Mouse (Mus musculus) kidney, adult 2 months (tissue): ENCODE data around the gene Gpr39. TPM values are rescaled to one million over a fixed set of nuclear protein-coding genes. Genes with fewer than 3 reads are reported as not detected.

Experiments
- DNase-seq: peaks from one replicate; pipeline ENCODE4 v3.0.0; 2021
- H3K27ac ChIP-seq: fragments of 200-500 bp; 2 replicates; pipeline ENCODE4 v1.5.1; 2012; ENCODE audit warnings: low read depth, low read length, control low read depth, inconsistent platforms; ENCODE audit not compliant: insufficient read depth
- H3K27me3 ChIP-seq: fragments of 200-500 bp; replicated peaks from 2 replicates; pipeline ENCODE4 v1.6.1; 2012; ENCODE audit warnings: mild to moderate bottlenecking, moderate library complexity, low read length, inconsistent platforms; ENCODE audit not compliant: control insufficient read depth, insufficient read depth
- H3K36me3 ChIP-seq: fragments of 200-500 bp; 2 replicates; pipeline ENCODE4 v1.6.1; 2012; ENCODE audit warnings: mild to moderate bottlenecking, moderate library complexity, low read length, inconsistent platforms; ENCODE audit not compliant: control insufficient read depth, insufficient read depth
- H3K4me1 ChIP-seq: fragments of 200-500 bp; 2 replicates; pipeline ENCODE4 v1.6.1; 2011; ENCODE audit warnings: low read length; ENCODE audit not compliant: control insufficient read depth, insufficient read depth
- H3K4me3 ChIP-seq: fragments of 200-500 bp; 2 replicates; pipeline ENCODE4 v1.5.1; 2011; ENCODE audit warnings: mild to moderate bottlenecking, low read depth, low read length, control low read depth; ENCODE audit not compliant: insufficient read depth
- CTCF ChIP-seq: fragments of 200-500 bp; conservative IDR thresholded peaks from 2 replicates; pipeline ENCODE4 v1.5.1; 2011; ENCODE audit warnings: low read depth, mild to moderate bottlenecking, control low read depth, low read length, moderate library complexity, mixed read lengths; ENCODE audit not compliant: insufficient read depth, insufficient read length
- POLR2A ChIP-seq: fragments of 200-500 bp; IDR thresholded peaks from one replicate; pipeline ENCODE4 v1.6.1; 2011; ENCODE audit warnings: low read depth, low read length, control low read depth
- WGBS: fragments of 180-500 bp; shearing (Covaris S2); methylation state at CpG from one replicate; pipeline ENCODE4 v1.1.7; 2018; 5-methylcytosine and 5-hydroxymethylcytosine counted together
- polyA plus RNA-seq: library from polyadenylated mRNA; depleted of rRNA; stranded (reverse); fragments of >200 nt; gene quantifications from 2 replicates; pipeline ENCODE4 v1.2.3, GENCODE M21; 2012

The Gpr39 gene
- polyA plus RNA-seq, 1 experiment: 3.2 TPM

GRCm38 (mm10) chr1:125744766-125745165 is 68.0 kb downstream of the Gpr39 start:
- no peak overlapping the region for H3K4me3 ChIP-seq
- WGBS: 88% methylated on average over 4 of the region's 4 CpGs
- no peaks in the 10 kb centered on the region for H3K27me3 ChIP-seq
- no peak for DNase-seq
- H3K36me3 ChIP-seq: no peaks in the 10 kb centered on the region
- no peak for TF ChIP-seq CTCF
- no peak for TF ChIP-seq POLR2A
- no peaks in the 10 kb centered on the region for H3K4me1 ChIP-seq
- no peak overlapping the region for H3K27ac ChIP-seq

DNA sequence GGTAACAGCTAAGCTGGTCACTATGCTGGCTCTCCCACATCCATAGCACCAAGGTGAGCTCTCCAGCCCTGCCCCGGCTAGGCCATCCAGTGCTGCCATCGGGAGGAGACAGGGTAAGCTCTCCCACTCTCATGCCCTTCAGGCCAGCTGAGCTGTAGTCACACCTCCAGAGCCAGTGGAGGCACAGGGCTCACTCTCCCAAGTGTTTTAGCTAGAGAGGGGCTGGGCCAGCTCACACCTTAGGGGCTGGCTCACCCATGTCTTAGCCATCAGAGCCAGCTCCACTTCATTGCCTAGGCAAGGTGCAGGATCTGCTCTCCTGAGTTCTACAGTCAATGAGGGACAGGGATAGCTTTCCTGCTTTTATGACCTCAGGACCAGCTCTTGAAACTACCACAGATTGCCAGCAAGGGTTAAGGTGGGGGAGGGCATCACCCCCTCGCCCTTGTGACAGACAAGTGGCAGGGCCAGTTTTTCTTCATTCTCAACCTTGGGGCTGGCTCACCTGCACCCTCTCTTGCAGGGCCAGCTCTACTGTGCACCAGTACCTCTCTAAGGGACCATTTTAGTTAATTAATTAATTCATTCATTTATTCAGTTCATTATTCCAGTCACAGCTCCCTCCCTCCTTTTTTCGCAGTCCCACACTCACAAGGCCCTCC is 78.7 kb downstream of the Gpr39 start:
- Histone ChIP-seq H3K27me3 (no peaks in the 10 kb centered on the region), H3K27ac (no peak overlapping the region), H3K36me3 (no peaks in the 10 kb centered on the region), H3K4me3 (no peak overlapping the region), H3K4me1 (peaks cover 6% of the 10 kb centered on the region; the same call in 1 of the 2 replicates)
- TF ChIP-seq CTCF (no peak), POLR2A (no peak)
- 64% methylated on average over 4 of the region's 4 CpGs for WGBS
- DNase-seq: peak; percentile 27

- no peak overlapping the region for H3K27ac ChIP-seq
- H3K27me3 ChIP-seq: no peaks in the 10 kb centered on the region
- DNase-seq: peak; percentile 12
- no peak overlapping the region for H3K4me3 ChIP-seq
- WGBS: 32% methylated on average over 15 of the region's 15 CpGs
- TF ChIP-seq CTCF: no peak
- TF ChIP-seq POLR2A: no peak
- no peaks in the 10 kb centered on the region for H3K36me3 ChIP-seq
- peaks cover 4% of the 10 kb centered on the region; the same call in 1 of the 2 replicates for H3K4me1 ChIP-seq
These were observed 83.3 kb downstream of the Gpr39 start for GRCm38 (mm10) chr1:125759972-125760695.

GRCm38 (mm10) chr1:125760696-125761025 is 83.9 kb downstream of the Gpr39 start:
- no peaks in the 10 kb centered on the region for H3K36me3 ChIP-seq
- WGBS: 80% methylated on average over 5 of the region's 5 CpGs

DNA sequence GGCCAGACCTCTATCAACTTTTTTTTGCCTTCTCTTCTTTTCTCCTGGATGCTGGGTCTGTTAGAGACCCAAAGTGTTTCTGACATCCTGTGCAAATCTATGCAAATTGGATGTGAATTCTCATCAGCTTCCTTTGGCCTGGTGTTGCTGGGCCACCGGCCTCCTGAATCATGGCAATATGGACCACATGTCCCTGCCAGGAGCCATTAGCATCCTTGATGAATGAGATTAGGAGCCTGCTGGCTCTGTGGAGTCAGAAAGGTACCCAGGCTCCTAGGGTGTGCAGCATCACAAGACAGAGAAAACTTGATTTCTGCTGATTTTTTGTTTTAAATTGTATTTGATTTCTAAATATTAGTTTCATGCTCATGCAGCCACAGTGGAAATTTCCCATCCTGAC is 85.3 kb downstream of the Gpr39 start:
- WGBS: 73% methylated on average over 1 of the region's 1 CpGs
- H3K27me3 ChIP-seq: no peaks in the 10 kb centered on the region
- H3K4me3 ChIP-seq: no peak overlapping the region
- no peaks in the 10 kb centered on the region for H3K36me3 ChIP-seq
- TF ChIP-seq CTCF (no peak), POLR2A (no peak)
- no peak overlapping the region for H3K27ac ChIP-seq
- H3K4me1 ChIP-seq: peaks cover 4% of the 10 kb centered on the region; the same call in 1 of the 2 replicates
- no peak for DNase-seq

More at GRCm38 (mm10) chr1:125760696-125761025, 83.9 kb downstream of the Gpr39 start:
- no peak for TF ChIP-seq CTCF
- no peak for TF ChIP-seq POLR2A
- Histone ChIP-seq H3K27ac (no peak overlapping the region), H3K4me1 (peaks cover 4% of the 10 kb centered on the region; the same call in 1 of the 2 replicates), H3K27me3 (no peaks in the 10 kb centered on the region), H3K4me3 (no peak overlapping the region)
- DNase-seq: no peak

DNA sequence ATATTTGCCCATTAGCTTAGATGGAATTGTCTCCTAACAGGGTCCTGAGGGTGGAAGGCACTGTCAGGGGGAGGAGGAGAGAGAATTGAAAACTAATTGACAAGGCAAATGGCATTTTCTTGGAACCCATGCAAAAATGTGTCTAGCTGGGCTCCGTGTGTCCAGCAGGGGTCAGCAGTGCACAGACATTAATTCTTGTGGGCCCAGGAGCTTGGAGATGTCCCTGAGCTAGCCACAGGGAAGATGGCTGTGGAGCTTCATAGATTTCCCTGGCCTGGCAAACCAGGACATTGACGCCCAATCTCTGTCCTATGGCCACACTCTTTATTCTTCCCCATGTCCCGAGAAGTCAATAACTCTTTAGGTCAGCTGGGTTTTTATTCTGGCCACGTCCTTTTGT is 113.0 kb downstream of the Gpr39 start:
- Histone ChIP-seq H3K27me3 (no peaks in the 10 kb centered on the region), H3K4me1 (no peaks in the 10 kb centered on the region), H3K36me3 (no peaks in the 10 kb centered on the region), H3K27ac (no peak overlapping the region), H3K4me3 (no peak overlapping the region)
- peak; percentile 57 for DNase-seq
- peak; percentile 84 for TF ChIP-seq CTCF
- TF ChIP-seq POLR2A: no peak
- WGBS: 32% methylated on average over 4 of the region's 4 CpGs

- H3K4me1 ChIP-seq: no peaks in the 10 kb centered on the region
- no peak overlapping the region for H3K4me3 ChIP-seq
- TF ChIP-seq POLR2A: no peak
- TF ChIP-seq CTCF: no peak
- H3K27ac ChIP-seq: no peak overlapping the region
- no peaks in the 10 kb centered on the region for H3K27me3 ChIP-seq
- DNase-seq: no peak
- no peaks in the 10 kb centered on the region for H3K36me3 ChIP-seq
- 82% methylated on average over 5 of the region's 5 CpGs for WGBS
These were observed 123.7 kb downstream of the Gpr39 start for GRCm38 (mm10) chr1:125800506-125800905.
